Mouse (Mus musculus): ENCODE results near the gene Mmp13. TPM values are rescaled to one million over a fixed set of nuclear protein-coding genes. Genes with fewer than 3 reads are reported as not detected.

The Mmp13 gene
- polyA plus RNA-seq, 1 experiment from 2014 or later, result 0.55 TPM

Other genes starting within 250 kb of the Mmp13 start
- 12.4 and 12.9 TPM in 2 replicates for gene Dync2h1, start 88.1 kb upstream of the Mmp13 start, polyA plus RNA-seq (2015; fragmentation: Nextera tagmentation; extraction: Ambion mirVana)
- 124 and 127 TPM in 2 replicates for gene Dcun1d5, start 88.0 kb upstream of the Mmp13 start, polyA plus RNA-seq (2015; fragmentation: Nextera tagmentation; extraction: Ambion mirVana)
- gene Mmp12, start 71.9 kb downstream of the Mmp13 start, polyA plus RNA-seq (2015; fragmentation: Nextera tagmentation; extraction: Ambion mirVana), result 0.14 and 0.28 TPM in 2 replicates
- gene Mmp1b, start 115.5 kb downstream of the Mmp13 start, polyA plus RNA-seq (2015; fragmentation: Nextera tagmentation; extraction: Ambion mirVana), result not detected in 2 replicates
- gene Mmp3, start 173.3 kb downstream of the Mmp13 start, polyA plus RNA-seq (2015; fragmentation: Nextera tagmentation; extraction: Ambion mirVana), result 0.06 TPM in 1 of 2 replicates, not detected in the other
- 0.08 TPM in 1 of 2 replicates, not detected in the other for gene Mmp10, start 229.8 kb downstream of the Mmp13 start, polyA plus RNA-seq (2015; fragmentation: Nextera tagmentation; extraction: Ambion mirVana)

Measured in stomach, embryonic 15.5 days (tissue).